Mouse (Mus musculus) natural killer cell, adult 2 months (primary cell): ENCODE results near the gene Kdm7a.

Experiments
- DNase-seq, 2 experiments: peaks; one replicate each; pipeline ENCODE4 v3.0.0; 2022; ENCODE audit warnings: low spot score in 2 of 2

The Kdm7a gene

GRCm38 (mm10) chr6:39205650-39206580 lies 674 bp downstream of the Kdm7a start:
- peak; percentile 20 to 38 for DNase-seq

DNA sequence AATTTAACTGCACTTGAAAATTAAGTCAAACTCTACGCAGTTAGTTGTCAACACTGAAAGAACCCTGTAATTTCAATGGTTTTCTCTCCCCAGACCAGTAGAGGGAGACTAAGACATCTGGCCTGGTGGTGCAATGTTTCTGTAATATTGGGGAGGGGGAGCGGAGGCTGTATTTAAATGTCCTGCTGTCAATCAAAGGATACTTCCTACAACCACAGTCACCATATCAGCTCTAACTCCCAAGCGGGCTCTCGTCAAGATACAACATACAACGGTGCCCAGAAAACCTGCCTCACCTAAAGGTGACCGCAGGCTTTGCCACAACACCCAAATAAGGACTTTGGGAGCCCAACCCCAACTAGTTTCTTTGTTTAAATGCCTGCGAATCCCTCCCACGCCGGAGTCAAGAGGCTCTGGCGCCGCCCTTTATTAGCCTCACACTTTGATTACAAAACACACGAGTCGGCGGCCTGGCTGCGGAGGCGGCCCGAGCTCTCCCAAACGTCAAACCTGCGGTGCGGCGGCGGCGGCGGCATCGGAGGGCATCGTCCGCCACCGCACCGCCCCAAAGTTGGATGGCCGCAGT lies 1.4 kb downstream of the Kdm7a start:
- DNase-seq: peak; percentile 72 to 84

DNA sequence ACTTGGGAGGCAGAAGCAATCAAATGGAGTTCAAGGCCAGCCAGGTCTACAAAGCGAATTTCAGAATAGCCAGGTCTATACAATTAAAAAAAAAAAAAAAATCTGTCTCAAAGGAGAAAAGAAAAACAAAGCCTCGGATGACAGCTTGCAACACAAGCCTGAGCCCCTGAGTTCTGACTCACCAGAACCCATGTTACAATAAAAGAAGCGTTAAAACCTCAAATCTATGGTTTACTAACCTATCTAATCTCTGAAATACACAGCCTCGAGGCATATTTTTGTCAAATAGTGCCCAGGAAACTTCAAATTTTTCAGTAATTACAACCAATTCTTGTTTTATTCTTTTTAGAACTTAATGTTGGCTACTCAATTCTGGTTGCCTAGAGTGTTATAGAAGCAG lies 2.1 kb downstream of the Kdm7a start:
- DNase-seq: peak in 1 of 2 experiments; percentile 5

- DNase-seq: no peak
Measured at GRCm38 (mm10) chr6:39203236-39203635, 3.4 kb downstream of the Kdm7a start.

GRCm38 (mm10) chr6:39193006-39193405 lies 13.6 kb downstream of the Kdm7a start:
- no peak for DNase-seq

- no peak for DNase-seq
Measured at GRCm38 (mm10) chr6:39191518-39191917, 15.1 kb downstream of the Kdm7a start.

GRCm38 (mm10) chr6:39187227-39187626 lies 19.4 kb downstream of the Kdm7a start:
- DNase-seq: peak in 1 of 2 experiments; percentile 17

DNA sequence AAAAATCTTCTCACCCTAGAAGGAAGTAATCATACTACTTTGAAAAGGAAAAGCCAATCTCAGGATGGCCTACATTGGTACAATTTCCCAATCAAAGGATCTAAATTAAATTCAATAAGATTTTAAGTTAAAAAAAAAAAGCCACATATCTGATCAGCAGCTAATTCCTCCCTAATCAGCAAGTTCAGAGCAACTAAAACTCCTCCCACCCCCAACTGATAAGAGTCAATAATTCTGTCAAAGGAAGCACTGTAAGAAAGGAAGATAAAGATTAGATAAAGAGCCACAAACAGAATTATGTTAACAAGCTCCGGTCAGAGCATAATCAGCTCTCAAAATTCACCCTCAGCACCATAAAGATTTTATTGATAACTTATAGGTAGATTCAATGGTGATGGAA lies 37.5 kb downstream of the Kdm7a start:
- no peak for DNase-seq

DNA sequence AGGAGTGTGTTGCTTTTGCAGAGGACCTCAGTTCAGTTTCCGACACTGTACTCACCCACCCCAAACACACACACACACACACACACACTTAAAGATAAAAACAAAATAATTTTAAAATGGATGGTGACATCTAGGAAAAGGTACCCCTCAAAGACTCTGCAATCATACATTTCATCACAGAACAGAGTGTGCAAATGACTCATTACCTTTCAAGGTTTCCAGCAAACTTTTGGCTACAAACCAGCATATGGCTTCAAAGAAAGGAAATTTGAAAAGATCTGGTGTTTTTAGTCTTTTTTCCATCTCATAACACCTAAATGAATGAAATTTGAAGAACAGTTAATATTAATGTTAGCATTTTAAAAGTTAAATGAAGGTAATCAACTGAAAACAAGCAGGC lies 41.7 kb downstream of the Kdm7a start:
- no peak for DNase-seq

DNA sequence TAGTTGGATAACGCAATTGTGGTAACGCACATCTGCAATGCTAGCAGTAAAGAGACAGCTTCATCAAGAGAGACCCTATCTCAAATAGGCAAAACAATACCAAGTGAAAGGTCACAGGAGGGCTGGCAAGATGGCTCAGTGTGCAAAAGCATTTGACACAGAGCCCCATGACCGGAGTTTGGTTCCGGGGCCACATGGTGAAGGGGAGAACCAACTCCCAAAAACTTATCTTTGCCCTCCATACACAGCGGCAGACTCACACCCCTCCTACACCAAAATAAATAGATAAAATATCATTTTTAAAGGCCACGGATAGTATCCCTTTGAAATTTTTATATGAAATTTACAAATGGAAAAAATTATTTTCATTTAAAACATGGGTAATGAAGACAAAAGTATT lies 44.6 kb downstream of the Kdm7a start:
- DNase-seq: no peak

- no peak for DNase-seq
Measured at GRCm38 (mm10) chr6:39146041-39146440, 60.5 kb downstream of the Kdm7a start.

GRCm38 (mm10) chr6:39132556-39132955 lies 74.0 kb downstream of the Kdm7a start:
- DNase-seq: no peak

DNA sequence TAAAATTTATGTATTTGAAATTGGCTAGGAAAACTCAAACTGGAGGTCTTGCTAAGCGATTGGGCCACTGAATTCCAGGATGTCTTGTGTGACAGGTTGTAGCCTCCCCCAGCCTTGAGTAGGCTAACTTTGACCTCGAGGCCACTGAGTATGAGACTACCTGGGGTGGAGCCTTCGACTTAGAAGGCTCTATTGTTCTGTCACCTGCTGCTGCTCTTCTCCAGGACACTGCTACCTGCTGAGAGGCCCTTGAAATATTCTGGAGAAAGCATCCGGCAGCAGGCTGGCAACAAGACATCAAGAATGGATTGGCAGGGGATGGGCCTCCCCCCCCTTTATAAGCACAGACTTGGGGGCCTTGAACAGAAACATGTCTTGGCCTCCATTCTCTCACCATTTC lies 75.1 kb downstream of the Kdm7a start:
- no peak for DNase-seq

GRCm38 (mm10) chr6:39124719-39125118 lies 81.9 kb downstream of the Kdm7a start:
- no peak for DNase-seq

- no peak for DNase-seq
Measured at GRCm38 (mm10) chr6:39120685-39121084, 85.9 kb downstream of the Kdm7a start.

DNA sequence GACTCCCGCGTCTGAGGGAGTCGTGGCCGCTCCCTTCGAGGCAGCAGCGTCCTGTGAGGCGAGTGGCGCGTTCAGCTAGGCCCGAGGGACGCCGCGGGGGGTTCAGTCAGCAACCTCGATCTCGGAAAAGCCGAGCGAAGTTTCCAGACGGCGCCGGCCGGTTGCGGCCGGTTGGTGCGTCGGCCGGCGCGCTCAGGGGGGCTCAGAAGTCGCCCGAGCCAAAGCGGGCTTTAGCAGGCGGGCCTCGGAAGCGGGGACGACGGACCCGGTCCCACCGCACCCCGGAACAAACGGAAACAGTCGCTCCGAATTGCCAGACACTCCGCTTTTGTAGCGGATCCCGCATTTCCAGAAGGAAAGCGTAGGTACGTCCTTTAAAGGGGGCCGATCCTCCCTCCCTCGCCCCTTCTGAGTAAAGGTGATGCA lies 88.1 kb downstream of the Kdm7a start:
- no peak for DNase-seq

DNA sequence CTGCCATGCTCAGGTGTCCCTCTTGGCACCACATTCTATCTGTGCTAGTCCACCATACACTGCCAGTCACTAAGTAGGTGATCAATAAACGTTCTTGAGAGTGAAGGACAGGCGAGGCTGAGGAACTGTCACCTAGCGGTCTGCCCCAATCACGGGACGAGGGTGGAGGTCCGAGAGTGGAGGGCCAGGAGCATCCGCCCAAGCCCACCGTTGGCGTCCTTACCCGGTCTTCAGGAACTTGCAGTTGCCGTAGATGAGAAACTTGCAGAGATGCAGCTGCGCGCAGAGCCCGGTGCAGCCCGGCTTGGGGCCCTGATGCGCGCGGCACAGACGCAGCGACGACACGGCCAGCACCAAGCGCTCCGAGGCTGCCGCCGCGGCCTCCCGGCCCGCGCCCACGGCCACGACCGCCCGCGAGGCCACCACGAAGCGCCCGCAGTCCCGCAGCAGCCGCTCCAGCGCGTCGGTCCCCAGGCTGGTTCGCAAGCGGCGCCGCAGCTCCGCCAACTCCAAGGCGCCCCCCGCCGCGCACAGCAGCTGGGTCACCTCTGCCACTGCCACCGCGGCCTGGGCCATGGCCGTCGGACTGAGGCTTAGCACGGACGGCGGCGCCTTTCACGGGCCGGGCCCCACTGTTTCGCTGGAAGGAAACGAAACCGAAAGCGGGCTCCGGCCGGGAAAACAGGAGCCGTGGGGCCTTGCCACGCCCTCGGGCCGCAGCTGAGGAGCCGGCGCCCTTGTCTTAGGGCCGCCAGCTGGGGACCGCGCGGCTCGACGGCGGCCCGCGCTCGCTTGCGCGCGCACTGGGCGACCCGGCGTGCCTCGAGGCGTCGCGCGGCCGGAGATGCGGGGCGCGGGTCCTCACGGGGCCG lies 88.8 kb downstream of the Kdm7a start, which contains the start of gene Parp12:
Gene Parp12 (minus strand): TSS at position 766 of the 872 bp plus-strand sequence.
- DNase-seq: peak; percentile 16 to 33

DNA sequence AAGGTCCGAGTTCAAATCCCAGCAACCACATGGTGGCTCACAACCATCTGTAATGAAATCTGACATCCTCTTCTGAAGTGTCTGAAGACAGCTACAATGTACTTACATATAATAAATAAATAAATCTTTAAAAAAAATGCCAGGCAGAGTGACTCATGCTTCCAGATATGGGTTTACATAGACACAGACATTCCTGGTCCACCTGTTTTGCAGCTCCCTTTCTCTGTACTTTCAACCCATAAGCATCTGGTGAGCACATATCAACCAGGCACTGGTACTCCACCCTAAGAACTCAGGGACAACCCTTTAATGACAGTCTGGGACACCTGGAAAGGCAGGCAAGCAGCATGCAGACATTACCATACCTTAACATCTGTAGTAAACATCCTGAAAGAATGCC lies 91.2 kb downstream of the Kdm7a start:
- no peak for DNase-seq

- DNase-seq: no peak
Measured at GRCm38 (mm10) chr6:39113141-39113540, 93.4 kb downstream of the Kdm7a start.

DNA sequence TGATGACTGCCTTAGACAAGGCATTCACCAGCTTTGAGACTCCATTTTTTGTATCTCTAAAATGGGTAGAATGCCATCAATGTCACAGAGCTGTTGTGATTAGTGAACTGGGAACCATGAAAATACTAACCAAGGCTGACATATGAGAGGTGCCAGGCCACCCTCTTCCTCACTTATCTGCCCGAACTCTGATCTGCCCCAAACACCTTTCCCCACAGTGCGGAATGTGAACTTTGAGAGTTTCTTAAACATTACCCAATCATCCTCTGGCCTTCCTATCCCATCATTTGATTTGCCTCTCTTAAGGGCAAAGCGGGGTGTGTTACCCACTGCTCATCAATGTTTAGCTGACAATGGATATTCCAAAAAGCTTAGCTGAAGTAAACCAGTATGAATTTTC lies 93.9 kb downstream of the Kdm7a start:
- no peak for DNase-seq

- no peak for DNase-seq
Measured at GRCm38 (mm10) chr6:39106812-39107211, 99.8 kb downstream of the Kdm7a start.

- DNase-seq: no peak
Measured at GRCm38 (mm10) chr6:39104631-39105030, 102.0 kb downstream of the Kdm7a start.
